Mouse (Mus musculus) lung, embryonic 14.5 days (tissue): ENCODE data around the gene Tmc5. TPM values are rescaled to one million over a fixed set of nuclear protein-coding genes. Genes with fewer than 3 reads are reported as not detected.
A peak's percentile ranks its signal among the peaks of the same experiment; 100 is the strongest.

Experiments used
- ATAC-seq: fragments of 200-750 bp; cut with Nextera tagmentation; 2 replicates; pipeline ENCODE4 v1.8.0; 2017; ENCODE audit warnings: mild to moderate bottlenecking, moderate TSS enrichment, moderate library complexity; ENCODE audit not compliant: insufficient read depth
- DNase-seq: peaks from one replicate; pipeline ENCODE4 v3.0.0-alpha.2; 2015
- H3K27ac ChIP-seq: fragments of 300-500 bp; sonication (generic); 2 replicates; pipeline ENCODE4 v1.5.1; 2014; ENCODE audit warnings: low read depth, mild to moderate bottlenecking, moderate library complexity
- H3K27me3 ChIP-seq: fragments of 300-500 bp; sonication (generic); 2 replicates; pipeline ENCODE4 v1.6.1; 2014; ENCODE audit warnings: low read length, control low read depth; ENCODE audit not compliant: insufficient read depth
- H3K36me3 ChIP-seq: fragments of 300-500 bp; sonication (generic); 2 replicates; pipeline ENCODE4 v1.6.1; 2014; ENCODE audit warnings: control low read depth; ENCODE audit not compliant: insufficient read depth
- H3K4me1 ChIP-seq: fragments of 300-500 bp; sonication (generic); 2 replicates; pipeline ENCODE4 v1.6.1; 2014; ENCODE audit warnings: antibody characterized with exemption, control low read depth; ENCODE audit not compliant: insufficient read depth
- H3K4me2 ChIP-seq: fragments of 300-500 bp; sonication (generic); 2 replicates; pipeline ENCODE4 v1.6.1; 2014; ENCODE audit warnings: mild to moderate bottlenecking
- H3K4me3 ChIP-seq: fragments of 300-500 bp; sonication (generic); 2 replicates; pipeline ENCODE4 v1.5.1; 2014; ENCODE audit warnings: low read depth, low read length
- H3K9ac ChIP-seq: fragments of 300-500 bp; sonication (generic); 2 replicates; pipeline ENCODE4 v1.6.1; 2014
- H3K9me3 ChIP-seq: fragments of 300-500 bp; sonication (generic); 2 replicates; pipeline ENCODE4 v1.6.1; 2016; ENCODE audit warnings: low read depth, low read length, control low read depth
- CTCF ChIP-seq: IDR thresholded peaks from 2 replicates; pipeline ENCODE4 v1.5.1; 2016; ENCODE audit warnings: antibody characterized with exemption, low read depth
- WGBS: fragments of 180-500 bp; shearing (Covaris S2); extraction: QIAGEN DNeasy Blood & Tissue Kit; methylation state at CpG from one replicate; pipeline ENCODE4 v1.1.7; 2014; 5-methylcytosine and 5-hydroxymethylcytosine counted together
- polyA plus RNA-seq: library from polyadenylated mRNA; unstranded; fragments of >200 nt; fragmentation: Nextera tagmentation; extraction: Ambion mirVana; gene quantifications from 2 replicates; pipeline ENCODE4 v1.2.1, GENCODE M21; 2014

Gene Tmc5
- polyA plus RNA-seq, 1 experiment from 2014 or later, result 0.08 TPM

DNA sequence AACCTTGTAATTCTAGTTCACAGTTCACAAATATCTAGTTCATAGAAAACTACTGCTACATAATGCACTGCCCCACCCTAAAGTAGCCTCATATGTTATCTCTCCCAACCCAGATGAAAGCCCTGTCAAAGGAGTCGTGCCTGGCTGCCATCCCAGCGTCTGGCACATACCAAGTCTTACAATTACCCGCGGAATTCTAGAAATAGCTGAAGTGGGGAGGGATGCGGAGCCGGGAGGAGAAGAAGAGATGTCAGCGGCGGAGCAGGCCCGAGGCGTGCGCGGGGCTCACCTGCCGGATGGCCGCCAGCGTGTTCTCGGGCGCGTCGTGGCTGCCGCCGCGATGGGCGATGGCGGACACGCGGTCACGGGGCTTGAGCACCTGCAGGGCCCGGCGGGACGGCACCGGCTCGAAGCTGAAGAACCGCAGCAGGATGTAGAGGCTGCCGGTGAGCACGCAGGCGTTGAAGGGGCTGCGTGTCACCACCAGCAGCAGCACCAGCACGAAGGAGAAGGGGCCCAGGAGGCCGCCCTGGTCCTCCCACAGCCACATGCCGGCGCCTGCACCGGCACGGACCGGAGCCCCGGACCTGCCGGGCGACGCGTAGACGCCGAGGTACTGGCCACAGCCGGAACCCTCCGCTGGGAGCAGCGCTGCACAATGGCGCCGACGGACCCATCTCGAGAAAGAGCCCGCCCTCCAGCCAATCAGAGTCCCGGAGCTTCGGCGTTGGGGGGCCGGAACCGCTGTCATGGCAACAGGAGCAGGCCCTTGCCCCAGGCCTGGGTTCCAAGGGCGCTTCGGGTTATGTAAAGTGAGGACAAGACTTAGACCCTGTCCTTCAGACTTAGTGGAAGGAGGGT, 108.2 kb downstream of the Tmc5 start, which contains the start of gene Gde1:
TSS of gene Gde1 (minus strand) at position 678 of the 861 bp plus-strand sequence.
- Histone ChIP-seq H3K27ac (peak within 1 kb of the TSS; percentile 83), H3K4me2 (peak within 1 kb of the TSS; percentile 70), H3K36me3 (peaks cover 3% of the 10 kb centered on the region; the same call in 1 of the 2 replicates), H3K9ac (peak within 1 kb of the TSS; percentile 83), H3K9me3 (no peaks in the 10 kb centered on the region), H3K4me3 (peak within 1 kb of the TSS; percentile 87), H3K4me1 (0 out of 2 replicates have a peak, but pooled peaks cover 6% of the 10 kb centered on the region), H3K27me3 (no peaks in the 10 kb centered on the region)
- TF ChIP-seq CTCF, result no peak
- peak; percentile 96 for ATAC-seq
- peak; percentile 93 for DNase-seq
- WGBS, result under 1% methylated on average over 66 of the region's 66 CpGs

- Histone ChIP-seq H3K27ac (no peak overlapping the region; the same call in 1 of the 2 replicates), H3K9me3 (no peaks in the 10 kb centered on the region), H3K4me2 (peak overlapping the region; percentile 70), H3K36me3 (peaks cover 3% of the 10 kb centered on the region; the same call in 1 of the 2 replicates), H3K9ac (peak overlapping the region; percentile 83; the same call in 1 of the 2 replicates), H3K27me3 (no peaks in the 10 kb centered on the region), H3K4me1 (0 out of 2 replicates have a peak, but pooled peaks cover 6% of the 10 kb centered on the region), H3K4me3 (peak overlapping the region; percentile 87)
- DNase-seq (no peak), ATAC-seq (peak; percentile 9; the same call in 1 of the 2 replicates)
- 30% methylated on average over 6 of the region's 6 CpGs for WGBS
- TF ChIP-seq CTCF, result no peak
These were observed 109.0 kb downstream of the Tmc5 start for GRCm38 (mm10) chr7:118706051-118706450.

GRCm38 (mm10) chr7:118706488-118706887, 109.4 kb downstream of the Tmc5 start:
- Histone ChIP-seq H3K27ac (no peak overlapping the region; the same call in 1 of the 2 replicates), H3K4me2 (no peak overlapping the region)

GRCm38 (mm10) chr7:118707216-118707615, 110.1 kb downstream of the Tmc5 start:
- no peak overlapping the region for H3K27ac ChIP-seq
- H3K9ac ChIP-seq, result no peak overlapping the region
- DNase-seq, result no peak
- H3K27me3 ChIP-seq, result no peaks in the 10 kb centered on the region
- ATAC-seq, result no peak
- H3K4me1 ChIP-seq, result 0 out of 2 replicates have a peak, but pooled peaks cover 6% of the 10 kb centered on the region
- H3K36me3 ChIP-seq, result no peaks in the 10 kb centered on the region
- WGBS, result 54% methylated on average over 2 of the region's 2 CpGs
- no peaks in the 10 kb centered on the region for H3K9me3 ChIP-seq
- no peak overlapping the region for H3K4me3 ChIP-seq
- H3K4me2 ChIP-seq, result no peak overlapping the region
- TF ChIP-seq CTCF, result no peak

More at GRCm38 (mm10) chr7:118706488-118706887, 109.4 kb downstream of the Tmc5 start:
- no peaks in the 10 kb centered on the region for H3K27me3 ChIP-seq
- H3K9me3 ChIP-seq, result no peaks in the 10 kb centered on the region
- no peak overlapping the region for H3K9ac ChIP-seq
- H3K36me3 ChIP-seq, result peaks cover 3% of the 10 kb centered on the region; the same call in 1 of the 2 replicates
- no peak overlapping the region for H3K4me3 ChIP-seq
- H3K4me1 ChIP-seq, result 0 out of 2 replicates have a peak, but pooled peaks cover 6% of the 10 kb centered on the region
- ATAC-seq (no peak), DNase-seq (no peak)
- TF ChIP-seq CTCF, result no peak
- WGBS, result 79% methylated on average over 5 of the region's 5 CpGs

DNA sequence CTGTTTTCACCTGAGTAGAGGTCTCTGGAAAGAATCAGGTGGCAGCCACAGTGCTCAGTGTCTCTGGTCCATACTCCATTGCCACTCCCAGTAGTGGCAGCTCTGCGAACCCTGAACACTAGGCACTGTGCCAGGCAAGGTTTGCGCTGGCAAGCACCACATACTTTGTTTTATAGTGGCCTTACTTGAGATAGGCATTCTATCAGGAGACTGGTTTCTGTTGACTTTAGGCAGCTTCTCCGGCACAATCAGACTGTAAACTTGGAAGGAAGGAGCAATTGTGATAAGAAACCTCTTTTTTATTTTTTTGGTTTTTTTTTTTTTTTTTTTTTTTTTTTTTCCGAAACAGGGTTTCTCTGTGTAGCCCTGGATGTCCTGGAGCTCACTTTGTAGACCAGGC, 110.9 kb downstream of the Tmc5 start:
- H3K4me1 ChIP-seq, result peaks cover 7% of the 10 kb centered on the region
- no peaks in the 10 kb centered on the region for H3K36me3 ChIP-seq
- DNase-seq (peak; percentile 40), ATAC-seq (no peak)
- H3K4me3 ChIP-seq, result no peak overlapping the region
- WGBS, result 51% methylated on average over 4 of the region's 4 CpGs
- no peak overlapping the region for H3K9ac ChIP-seq
- no peaks in the 10 kb centered on the region for H3K9me3 ChIP-seq
- no peak overlapping the region for H3K27ac ChIP-seq
- H3K27me3 ChIP-seq, result no peaks in the 10 kb centered on the region
- no peak overlapping the region for H3K4me2 ChIP-seq
- no peak for TF ChIP-seq CTCF

GRCm38 (mm10) chr7:118710776-118711175, 113.7 kb downstream of the Tmc5 start:
- Histone ChIP-seq H3K9ac (no peak overlapping the region), H3K4me1 (peaks cover 3% of the 10 kb centered on the region), H3K27me3 (no peaks in the 10 kb centered on the region), H3K36me3 (0 out of 2 replicates have a peak, but pooled peaks cover 2% of the 10 kb centered on the region), H3K4me3 (no peak overlapping the region), H3K4me2 (no peak overlapping the region), H3K9me3 (no peaks in the 10 kb centered on the region), H3K27ac (no peak overlapping the region)
- DNase-seq (no peak), ATAC-seq (no peak)
- TF ChIP-seq CTCF, result no peak
- 64% methylated on average over 5 of the region's 5 CpGs for WGBS
